Mouse (Mus musculus) CH12.LX (cell line): ENCODE measurements at regions not wholly inside any gene's neighbourhood (a gene's known extent, or its start where the extent isn't known, plus 50 kb on each side); places are given as distances from the start of the nearest gene placed in this dataset.

Source experiments
- DNase-seq: peaks from one replicate; pipeline ENCODE4 v3.0.0-alpha.2; 2013; ENCODE audit errors: extremely low read depth
- H3K27ac ChIP-seq: 2 replicates; pipeline ENCODE4 v1.5.1; 2012; ENCODE audit warnings: low read depth, mild to moderate bottlenecking, control low read depth, moderate library complexity; ENCODE audit not compliant: insufficient read depth
- H3K27me3 ChIP-seq: replicated peaks from 2 replicates; pipeline ENCODE3; 2012; ENCODE audit warnings: inconsistent platforms
- H3K36me3 ChIP-seq, 2 experiments: replicated peaks in 1 of 2; 2 replicates each; pipeline versions ENCODE3 to v1.6.1; 2012; ENCODE audit warnings: inconsistent platforms in 1 of 2, low read length in 1 of 2, mild to moderate bottlenecking in 1 of 2, mixed read lengths in 1 of 2, moderate library complexity in 1 of 2; ENCODE audit not compliant: control insufficient read depth in 1 of 2, insufficient read depth in 1 of 2
- H3K4me1 ChIP-seq, 2 experiments: 2 replicates each; pipeline ENCODE4 v1.6.1; 2012; ENCODE audit warnings: inconsistent platforms in 1 of 2, moderate library complexity in 1 of 2; ENCODE audit not compliant: insufficient read depth in 2 of 2, control insufficient read depth in 1 of 2
- H3K4me2 ChIP-seq: 2 replicates; pipeline ENCODE4 v1.6.1; 2012; ENCODE audit warnings: low read depth, mild to moderate bottlenecking, control low read depth; ENCODE audit not compliant: poor library complexity, insufficient read depth, severe bottlenecking
- H3K4me3 ChIP-seq, 3 experiments: fragments of 150-350 bp in 1 of 3; sonication (generic) in 1 of 3; replicated peaks in 1 of 3; 2 replicates each; pipeline versions ENCODE3 to v1.5.1; 2011 to 2012; ENCODE audit warnings: low read depth in 2 of 3, low read length in 2 of 3, mild to moderate bottlenecking in 2 of 3, moderate library complexity in 2 of 3, control low read depth in 1 of 3, improper control_type of control experiment in 1 of 3, inconsistent platforms in 1 of 3, mixed read lengths in 1 of 3; ENCODE audit not compliant: poor library complexity in 1 of 3
- H3K79me2 ChIP-seq: replicated peaks from 2 replicates; pipeline ENCODE4 v1.6.1; 2012; ENCODE audit warnings: mild to moderate bottlenecking, moderate library complexity; ENCODE audit not compliant: control insufficient read depth, poor library complexity, insufficient read depth, severe bottlenecking; ENCODE audit errors: extremely low read depth
- H3K9ac ChIP-seq: 2 replicates; pipeline ENCODE4 v1.6.1; 2012; ENCODE audit warnings: low read depth, mild to moderate bottlenecking, control low read depth, moderate library complexity; ENCODE audit not compliant: insufficient read depth
- H3K9me3 ChIP-seq: replicated peaks from 2 replicates; pipeline ENCODE3; 2012; ENCODE audit warnings: low read length, inconsistent platforms, mixed read lengths
- BHLHE40 ChIP-seq: IDR thresholded peaks from 2 replicates; pipeline ENCODE4 v1.6.1; 2011; ENCODE audit warnings: mild to moderate bottlenecking, low read depth, low read length, improper control_type of control experiment
- CHD1 ChIP-seq: IDR thresholded peaks from 2 replicates; pipeline ENCODE4 v1.6.1; 2012; ENCODE audit warnings: low read depth, low read length, improper control_type of control experiment, inconsistent platforms
- CHD2 ChIP-seq: IDR thresholded peaks from 2 replicates; pipeline ENCODE4 v1.6.1; 2011; ENCODE audit warnings: low read length, improper control_type of control experiment
- CTCF ChIP-seq, 2 experiments: IDR thresholded peaks in 1 of 2; conservative IDR thresholded peaks in 1 of 2; 2 replicates each; pipeline ENCODE4 v1.5.1; 2011 to 2012; ENCODE audit warnings: low read depth in 2 of 2, low read length in 2 of 2, improper control_type of control experiment in 1 of 2, inconsistent platforms in 1 of 2, mild to moderate bottlenecking in 1 of 2, moderate library complexity in 1 of 2
- ELF1 ChIP-seq: IDR thresholded peaks from 2 replicates; pipeline ENCODE4 v1.6.1; 2014; ENCODE audit warnings: low read depth, mild to moderate bottlenecking, inconsistent platforms, low read length, improper control_type of control experiment
- EP300 ChIP-seq: IDR thresholded peaks from 2 replicates; pipeline ENCODE4 v1.6.1; 2011; ENCODE audit warnings: low read length, improper control_type of control experiment
- ETS1 ChIP-seq: conservative IDR thresholded peaks from 2 replicates; pipeline ENCODE4 v1.6.1; 2012; ENCODE audit warnings: low read depth, mild to moderate bottlenecking, inconsistent platforms, low read length, improper control_type of control experiment, moderate library complexity
- HCFC1 ChIP-seq: IDR thresholded peaks from 2 replicates; pipeline ENCODE4 v1.6.1; 2012; ENCODE audit warnings: low read depth, mild to moderate bottlenecking, inconsistent platforms, low read length, improper control_type of control experiment
- IRF4 ChIP-seq: IDR thresholded peaks from 2 replicates; pipeline ENCODE4 v1.6.1; 2014; ENCODE audit warnings: low read depth, mild to moderate bottlenecking, inconsistent platforms, low read length, improper control_type of control experiment
- JUN ChIP-seq: IDR thresholded peaks from 2 replicates; pipeline ENCODE4 v1.6.1; 2011; ENCODE audit warnings: low read depth, mild to moderate bottlenecking, low read length, improper control_type of control experiment, moderate library complexity; ENCODE audit not compliant: insufficient read depth
- JUND ChIP-seq: conservative IDR thresholded peaks from 2 replicates; pipeline ENCODE4 v1.6.1; 2011; ENCODE audit warnings: low read depth, low read length, improper control_type of control experiment
- MAFK ChIP-seq: IDR thresholded peaks from 2 replicates; pipeline ENCODE4 v1.6.1; 2011; ENCODE audit warnings: low read length, improper control_type of control experiment; ENCODE audit not compliant: insufficient replicate concordance
- MAX ChIP-seq: IDR thresholded peaks from 2 replicates; pipeline ENCODE4 v1.6.1; 2011; ENCODE audit warnings: low read length, improper control_type of control experiment
- MEF2A ChIP-seq: IDR thresholded peaks from 2 replicates; pipeline ENCODE4 v1.6.1; 2014; ENCODE audit warnings: low read depth, mild to moderate bottlenecking, inconsistent platforms, low read length, improper control_type of control experiment, borderline replicate concordance
- MXI1 ChIP-seq: IDR thresholded peaks from 2 replicates; pipeline ENCODE4 v1.6.1; 2011; ENCODE audit warnings: mild to moderate bottlenecking, low read depth, low read length, improper control_type of control experiment
- MYC ChIP-seq: IDR thresholded peaks from 2 replicates; pipeline ENCODE4 v1.6.1; 2011; ENCODE audit warnings: low read depth, mild to moderate bottlenecking, improper control_type of control experiment, low read length
- NELFE ChIP-seq: IDR thresholded peaks from 2 replicates; pipeline ENCODE4 v1.6.1; 2011; ENCODE audit warnings: low read depth, low read length, improper control_type of control experiment
- NRF1 ChIP-seq: IDR thresholded peaks from 2 replicates; pipeline ENCODE4 v1.6.1; 2014; ENCODE audit warnings: low read depth, mild to moderate bottlenecking, inconsistent platforms, low read length, improper control_type of control experiment, moderate library complexity
- PAX5 ChIP-seq: IDR thresholded peaks from 2 replicates; pipeline ENCODE4 v1.6.1; 2012; ENCODE audit warnings: low read length, inconsistent platforms, mixed read lengths
- POLR2AphosphoS2 ChIP-seq: IDR thresholded peaks from 2 replicates; pipeline ENCODE4 v1.6.1; 2011; ENCODE audit warnings: low read depth, low read length, improper control_type of control experiment
- RAD21 ChIP-seq: IDR thresholded peaks from 2 replicates; pipeline ENCODE4 v1.6.1; 2011; ENCODE audit warnings: low read depth, mild to moderate bottlenecking, low read length, improper control_type of control experiment, moderate library complexity
- SMC3 ChIP-seq: IDR thresholded peaks from 2 replicates; pipeline ENCODE4 v1.6.1; 2011; ENCODE audit warnings: low read depth, low read length, improper control_type of control experiment
- TBP ChIP-seq: conservative IDR thresholded peaks from 2 replicates; pipeline ENCODE4 v1.6.1; 2011; ENCODE audit warnings: low read depth, low read length, improper control_type of control experiment
- UBTF ChIP-seq: IDR thresholded peaks from 2 replicates; pipeline ENCODE4 v1.6.1; 2012; ENCODE audit warnings: low read depth, mild to moderate bottlenecking, inconsistent platforms, low read length, improper control_type of control experiment, moderate library complexity
- USF1 ChIP-seq: IDR thresholded peaks from 2 replicates; pipeline ENCODE4 v1.6.1; 2014; ENCODE audit warnings: low read depth, mild to moderate bottlenecking, inconsistent platforms, low read length, improper control_type of control experiment
- ZC3H11A ChIP-seq: IDR thresholded peaks from 2 replicates; pipeline ENCODE4 v1.6.1; 2012; ENCODE audit warnings: low read depth, mild to moderate bottlenecking, inconsistent platforms, low read length, improper control_type of control experiment
- ZKSCAN1 ChIP-seq: IDR thresholded peaks from 2 replicates; pipeline ENCODE4 v1.6.1; 2012; ENCODE audit warnings: low read depth, inconsistent platforms, low read length, improper control_type of control experiment, borderline replicate concordance
- ZMIZ1 ChIP-seq: IDR thresholded peaks from 2 replicates; pipeline ENCODE4 v1.6.1; 2012; ENCODE audit warnings: low read depth, mild to moderate bottlenecking, inconsistent platforms, low read length, improper control_type of control experiment
- ZNF384 ChIP-seq: IDR thresholded peaks from 2 replicates; pipeline ENCODE4 v1.6.1; 2012; ENCODE audit warnings: low read depth, low read length, improper control_type of control experiment, inconsistent platforms
- dilution Hi-C: fragments of 300-500 bp; cut with MboI; formaldehyde crosslinking; loops from 2 replicates; pipeline ENCODE4 v1.14.3; 2020; ENCODE audit warnings: low sequenced_read_pairs; ENCODE audit not compliant: extremely low pct_unique_long_range_greater_than_20kb, extremely low pct_ligation_motif_present
- in situ Hi-C: fragments of 300-500 bp; cut with MboI; formaldehyde crosslinking; loops from 3 replicates; pipeline ENCODE4 v1.14.3; 2019; ENCODE audit warnings: low sequenced_read_pairs, low pct_ligation_motif_present, low pct_unique_long_range_greater_than_20kb, mixed read lengths

- Histone ChIP-seq H3K4me1 (no peaks in the 10 kb centered on the region), H3K4me2 (no peak overlapping the region), H3K79me2 (no peaks in the 10 kb centered on the region), H3K27ac (no peak overlapping the region), H3K36me3 (no peaks in the 10 kb centered on the region), H3K27me3 (no peaks in the 10 kb centered on the region), H3K9ac (no peak overlapping the region), H3K9me3 (peaks cover 73% of the 10 kb centered on the region), H3K4me3 (no peak overlapping the region)
- dilution Hi-C loops (no loop called here), in situ Hi-C loops (no loop called here)
- DNase-seq, result no peak
- TF ChIP-seq ZC3H11A (no peak), SMC3 (no peak), ZKSCAN1 (no peak), JUN (no peak), ELF1 (no peak), ZMIZ1 (no peak), CHD1 (no peak), NRF1 (no peak), MXI1 (no peak), RAD21 (no peak), ZNF384 (no peak), NELFE (no peak), CTCF (conservative IDR thresholded peaks at IDR 0.05 in 1 of 2, IDR thresholded peaks at IDR 0.05 in 1 of 2; ENCODE audit: low read depth in 2 of 2, low read length in 2 of 2) (no peak), POLR2AphosphoS2 (no peak), TBP (no peak), CHD2 (no peak), HCFC1 (no peak)
Observed at GRCm38 (mm10) chr11:7610752-7611151, 397.0 kb upstream of the Igfbp3 start.

DNA sequence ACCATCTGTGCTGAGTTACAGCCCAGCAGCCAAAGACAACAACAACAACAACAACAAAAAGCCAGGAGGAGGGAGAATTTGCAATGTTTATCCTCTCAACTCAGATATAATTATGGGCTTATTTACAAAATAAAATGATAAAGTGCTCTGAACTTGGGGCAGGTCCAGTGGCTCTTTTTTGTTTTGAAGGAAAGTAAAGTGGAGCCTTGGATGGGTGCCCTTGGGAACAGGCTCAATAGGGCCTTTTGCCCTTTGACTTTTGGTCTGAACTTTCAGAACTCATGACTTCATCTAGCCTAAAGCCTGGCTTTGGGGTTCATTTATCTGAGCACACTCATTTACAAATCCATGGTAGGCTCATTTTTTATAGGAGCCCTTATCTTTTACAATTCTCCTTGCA, 396.2 kb upstream of the Igfbp3 start:
- Histone ChIP-seq H3K36me3 (no peaks in the 10 kb centered on the region), H3K4me2 (no peak overlapping the region), H3K9me3 (peaks cover 74% of the 10 kb centered on the region)
- TF ChIP-seq IRF4, result no peak
- TF ChIP-seq CHD1, result no peak
- TF ChIP-seq MAFK, result no peak
- no peak for TF ChIP-seq PAX5
- TF ChIP-seq USF1, result no peak
- no peak for TF ChIP-seq SMC3
- TF ChIP-seq BHLHE40, result no peak
- TF ChIP-seq ZNF384, result no peak
- no peak for TF ChIP-seq POLR2AphosphoS2
- TF ChIP-seq EP300, result no peak
- TF ChIP-seq ETS1, result no peak
- no peak for TF ChIP-seq UBTF
- TF ChIP-seq JUN, result no peak
- no peak for TF ChIP-seq HCFC1
- no peak for TF ChIP-seq MYC
- TF ChIP-seq JUND, result no peak
- TF ChIP-seq ZC3H11A, result no peak
- no peak for TF ChIP-seq MAX
- no peak for TF ChIP-seq MEF2A
- TF ChIP-seq, all 38 proteins: peak for 0
- dilution Hi-C loops, result no loop called here
- DNase-seq, result no peak
- Histone ChIP-seq H3K9ac (no peak overlapping the region), H3K79me2 (no peaks in the 10 kb centered on the region), H3K27ac (no peak overlapping the region), H3K4me1 (no peaks in the 10 kb centered on the region), H3K4me3 (no peak overlapping the region), H3K27me3 (no peaks in the 10 kb centered on the region)
- in situ Hi-C loops, result no loop called here
